Mouse (Mus musculus): Measurements from ENCODE around the gene Dennd1b.

DNA sequence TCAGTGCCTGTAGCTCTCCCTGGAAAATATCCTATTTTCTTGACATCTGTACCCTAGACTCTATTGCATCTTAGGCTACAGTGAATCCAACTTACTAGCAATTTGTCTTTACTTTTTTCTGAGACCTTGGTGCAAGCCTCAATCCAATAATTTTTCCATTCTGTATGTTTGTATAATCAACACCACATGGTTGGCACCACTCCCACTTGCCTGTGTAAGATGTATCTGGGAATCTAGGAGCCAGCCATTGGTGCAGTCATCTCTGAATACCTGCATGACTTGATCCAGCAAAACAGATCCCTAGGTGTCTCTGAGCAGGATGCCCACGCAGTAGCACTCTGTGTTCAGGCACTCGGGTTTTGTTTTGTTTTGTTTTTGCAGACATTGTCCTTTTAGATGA lies 145.0 kb downstream of the Dennd1b start:
- TF ChIP-seq CTCF (IDR thresholded peaks at IDR 0.05; ENCODE audit: control insufficient read depth, insufficient read depth, insufficient read length) (no peak), USF1 (IDR thresholded peaks at IDR 0.05; ENCODE audit: low read depth) (no peak), MAX (IDR thresholded peaks at IDR 0.05) (no peak), MYOG (IDR thresholded peaks at IDR 0.05; ENCODE audit: control insufficient read depth, extremely low read depth, insufficient read length) (no peak), CEBPB (IDR thresholded peaks at IDR 0.05; ENCODE audit: low read depth) (no peak), MYOD1 (IDR thresholded peaks at IDR 0.05; ENCODE audit: control insufficient read depth, insufficient read length, low read depth) (no peak), FOSL1 (IDR thresholded peaks at IDR 0.05; ENCODE audit: insufficient read depth, low read length, poor library complexity, severe bottlenecking) (no peak)
